Mouse (Mus musculus) C2C12 (cell line): Measurements from ENCODE around the gene Mettl7a2.

ENCODE experiments used
- CTCF ChIP-seq: IDR thresholded peaks from one replicate; pipeline ENCODE4 v1.5.1; 2011; ENCODE audit not compliant: control insufficient read depth, insufficient read depth, insufficient read length
- FOSL1 ChIP-seq: IDR thresholded peaks from one replicate; pipeline ENCODE4 v1.8.0; 2011; ENCODE audit warnings: mild to moderate bottlenecking, low read length; ENCODE audit not compliant: poor library complexity, insufficient read depth, severe bottlenecking
- MAX ChIP-seq: IDR thresholded peaks from one replicate; pipeline ENCODE4 v1.6.1; 2011; ENCODE audit warnings: mild to moderate bottlenecking, control low read depth
- MYOD1 ChIP-seq: IDR thresholded peaks from one replicate; pipeline ENCODE4 v1.6.1; 2011; ENCODE audit warnings: low read depth; ENCODE audit not compliant: control insufficient read depth, insufficient read length
- MYOG ChIP-seq: IDR thresholded peaks from one replicate; pipeline ENCODE4 v1.6.1; 2011; ENCODE audit not compliant: control insufficient read depth, insufficient read length; ENCODE audit errors: extremely low read depth
- USF1 ChIP-seq: IDR thresholded peaks from one replicate; pipeline ENCODE4 v1.6.1; 2011; ENCODE audit warnings: low read depth, mild to moderate bottlenecking, control low read depth, moderate library complexity

DNA sequence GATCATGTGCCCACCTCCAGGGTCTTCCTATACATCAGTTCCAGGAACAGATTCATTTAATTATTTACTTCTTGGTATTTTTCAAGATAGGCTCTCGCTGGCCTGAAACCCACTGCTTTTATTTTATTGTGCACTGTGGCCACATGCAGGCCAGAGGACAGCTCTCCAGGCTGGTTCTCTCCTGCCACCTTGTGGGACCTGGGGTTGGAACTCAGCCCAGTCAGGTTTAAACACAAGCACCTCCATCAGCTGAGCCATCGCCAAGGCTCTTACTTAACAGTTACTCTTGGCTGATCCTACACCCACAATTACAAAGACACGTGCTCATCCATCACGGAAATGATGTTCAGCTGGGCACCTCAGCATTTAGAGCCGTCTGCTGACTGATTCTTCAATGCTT is 31.9 kb upstream of the Mettl7a2 start:
- TF ChIP-seq MAX (no peak), CTCF (no peak), USF1 (no peak), MYOD1 (no peak), MYOG (no peak), FOSL1 (no peak)
